Mouse (Mus musculus) lung, postnatal 4 days (tissue): Measurements from ENCODE around the gene Tmprss11a.

ENCODE experiments used
- DNase-seq, 2 experiments: peaks; one replicate each; pipeline ENCODE4 v3.0.0; 2021

Gene Tmprss11a

DNA sequence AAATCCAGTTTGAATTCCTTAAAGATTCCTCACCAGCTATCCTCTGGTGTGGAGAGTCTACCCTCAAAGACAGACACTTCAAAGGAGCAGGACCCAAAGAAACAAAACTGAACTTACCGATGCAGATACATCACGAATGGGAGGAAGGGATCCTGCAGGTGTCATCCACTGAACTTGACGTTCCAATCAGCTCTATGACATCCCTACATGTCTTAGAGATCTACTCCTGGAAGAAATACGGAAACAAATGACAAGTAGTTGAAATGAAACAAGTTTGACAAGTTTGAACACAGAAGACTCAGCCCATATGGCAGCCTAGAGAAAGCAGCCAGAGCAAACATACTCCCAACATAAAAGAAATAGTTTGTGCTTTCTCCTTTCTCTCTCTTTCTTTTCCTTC lies at the start of gene Tmprss11a:
Gene Tmprss11a (minus strand): TSS at position 101 of the 400 bp plus-strand sequence.
- DNase-seq = no peak

DNA sequence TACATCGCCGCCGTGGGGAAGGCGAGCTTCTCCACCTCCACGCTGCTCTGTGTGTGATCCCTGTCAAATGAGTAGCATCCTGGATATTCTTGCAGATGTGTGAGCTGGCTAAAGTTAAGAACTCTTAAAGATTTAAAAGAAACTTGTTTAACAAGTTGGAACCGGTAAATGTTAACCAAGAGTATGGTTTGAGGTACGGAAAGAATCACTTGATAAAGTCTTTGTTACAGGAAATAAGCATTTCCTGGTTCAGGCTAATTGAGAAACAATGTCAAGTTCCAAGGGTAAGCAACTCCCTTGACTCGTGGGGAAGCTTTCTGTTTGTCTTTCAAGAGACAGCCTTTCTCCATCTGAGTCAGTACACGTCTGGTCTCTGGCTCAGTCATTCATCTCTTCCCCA lies 49.7 kb upstream of the Tmprss11a start, which contains the start of gene Tmprss11g:
Gene Tmprss11g (minus strand): TSS at position 101 of the 400 bp plus-strand sequence.
- no peak for DNase-seq

DNA sequence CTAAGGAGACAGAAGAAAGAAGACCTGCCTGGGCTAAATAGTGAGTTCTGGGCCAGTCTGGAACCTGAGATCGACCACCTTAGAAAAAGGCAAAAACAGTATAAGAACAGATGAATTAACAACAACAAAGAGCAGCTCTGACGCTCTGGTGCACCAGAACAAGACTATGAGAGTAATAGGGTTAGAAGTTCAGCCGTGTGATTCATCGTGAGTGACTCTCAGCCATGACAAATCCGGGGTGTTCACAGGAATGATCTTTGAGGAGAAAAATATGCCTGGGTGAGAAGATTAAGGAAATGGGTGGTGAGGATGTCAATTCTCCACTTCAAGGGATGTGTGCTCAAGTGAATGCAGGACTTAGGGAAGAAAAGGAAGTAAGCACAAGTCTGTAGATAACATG lies 42.7 kb upstream of the Tmprss11a start:
- DNase-seq = no peak

DNA sequence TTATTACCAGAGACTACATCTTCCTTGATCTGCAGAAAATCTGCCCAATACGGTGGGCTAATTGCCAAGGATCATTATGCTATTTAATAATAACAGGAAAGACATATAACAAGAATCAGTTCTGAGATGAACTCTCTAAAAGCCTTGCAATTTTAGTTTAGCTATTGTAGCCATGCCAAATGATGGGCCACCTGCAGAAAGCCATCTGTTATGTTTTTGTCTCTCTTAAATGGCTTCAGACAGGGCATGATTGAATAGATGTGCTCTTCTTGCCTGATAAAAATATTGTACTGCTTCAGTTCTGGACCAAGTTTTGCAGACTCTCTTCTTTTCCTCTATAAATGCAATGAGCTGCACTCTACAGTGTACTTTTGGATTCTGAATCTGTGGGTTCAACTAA lies 24.7 kb upstream of the Tmprss11a start:
- no peak for DNase-seq

DNA sequence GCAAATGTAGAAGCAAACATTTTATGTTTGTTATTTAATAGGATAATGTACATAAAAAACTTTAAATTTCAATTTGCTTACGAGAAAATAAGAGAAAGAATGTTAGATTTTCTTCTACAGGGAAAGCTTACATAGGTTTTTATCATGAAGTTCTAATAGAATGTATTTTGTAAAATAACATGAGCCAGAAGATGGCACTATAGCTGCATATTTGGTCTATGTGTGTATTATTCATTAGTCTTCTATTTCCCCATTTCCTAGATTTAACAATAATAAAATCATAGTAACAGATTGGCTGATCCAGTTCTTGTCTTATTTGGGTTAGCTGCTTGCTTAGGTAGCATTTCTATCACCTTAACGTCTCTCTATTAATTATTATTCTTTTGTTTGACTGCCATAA lies 13.8 kb upstream of the Tmprss11a start:
- DNase-seq = no peak

DNA sequence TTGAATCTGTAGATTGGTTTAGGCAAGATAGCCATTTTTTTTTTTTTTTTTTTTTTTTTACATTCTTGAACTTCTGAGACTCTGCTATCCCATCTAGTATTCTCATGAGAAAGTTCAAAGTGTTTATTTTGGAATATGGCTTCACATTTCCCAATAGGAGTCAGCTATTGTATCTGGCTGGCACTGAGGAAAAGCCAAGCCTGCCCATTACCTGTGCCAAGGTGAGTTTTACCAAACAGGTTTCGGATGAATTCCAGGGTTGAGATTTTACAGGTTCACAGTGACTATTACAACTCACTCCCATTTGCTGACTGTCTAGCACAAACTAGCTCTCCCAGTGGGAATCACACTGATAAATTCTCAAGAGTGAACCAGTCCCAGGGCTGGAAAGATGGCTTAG lies 13.2 kb upstream of the Tmprss11a start:
- DNase-seq = no peak

DNA sequence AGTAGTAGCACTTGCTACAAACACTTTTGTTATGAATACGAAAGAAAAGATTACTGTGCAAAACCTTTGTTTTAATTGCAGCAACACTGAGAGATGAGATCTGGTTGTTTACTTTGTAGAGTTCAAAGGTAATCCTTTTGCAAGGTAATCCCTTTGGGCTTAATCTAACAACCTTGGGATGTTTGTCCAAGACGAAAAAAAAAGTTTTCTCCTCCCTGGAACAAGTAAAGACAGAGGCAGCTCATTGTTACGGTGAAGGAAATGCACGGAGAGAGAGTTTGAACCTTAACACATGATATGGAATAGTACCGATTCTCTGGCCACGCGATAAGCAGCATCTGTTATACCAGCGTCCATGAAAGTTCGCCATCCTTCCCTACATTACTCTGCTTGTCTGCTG lies 5.1 kb upstream of the Tmprss11a start:
- DNase-seq = no peak

DNA sequence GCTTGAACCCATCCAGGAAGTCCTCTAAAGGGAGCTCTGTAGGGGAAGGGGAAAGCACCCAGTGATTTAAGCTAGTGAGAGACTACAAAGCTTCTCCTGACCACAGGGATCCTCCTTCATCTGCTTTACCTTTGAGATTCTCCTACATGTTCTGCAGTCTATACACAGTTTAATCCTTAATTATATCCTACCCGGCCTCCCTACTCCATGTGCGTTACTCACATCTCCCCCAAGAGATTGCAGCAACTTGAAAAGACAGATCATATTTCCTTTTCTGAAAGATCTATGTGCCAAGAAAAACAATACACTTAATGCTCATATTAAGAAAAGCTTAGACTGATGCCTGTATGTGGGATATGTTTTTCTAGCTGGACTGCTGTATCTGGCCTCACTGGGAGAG lies 29.5 kb downstream of the Tmprss11a start:
- DNase-seq = no peak

DNA sequence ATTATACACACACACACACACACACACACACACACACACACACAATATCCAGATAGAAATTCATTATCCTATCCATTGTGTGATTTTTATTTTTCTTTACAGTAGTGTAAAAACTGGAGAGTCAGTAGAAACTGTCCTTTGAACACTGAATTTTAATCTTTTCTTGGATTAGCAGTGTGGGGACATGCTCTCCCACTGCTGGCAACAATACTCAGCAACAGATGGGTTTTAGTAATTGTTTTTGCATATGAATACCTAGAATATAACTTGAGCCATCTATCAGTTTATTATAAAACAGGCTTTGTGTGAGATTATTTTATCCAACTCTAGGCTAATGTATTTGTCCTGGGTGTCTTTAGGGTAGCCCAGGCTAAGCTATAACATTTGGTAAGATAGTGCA lies 30.2 kb downstream of the Tmprss11a start:
- no peak for DNase-seq

DNA sequence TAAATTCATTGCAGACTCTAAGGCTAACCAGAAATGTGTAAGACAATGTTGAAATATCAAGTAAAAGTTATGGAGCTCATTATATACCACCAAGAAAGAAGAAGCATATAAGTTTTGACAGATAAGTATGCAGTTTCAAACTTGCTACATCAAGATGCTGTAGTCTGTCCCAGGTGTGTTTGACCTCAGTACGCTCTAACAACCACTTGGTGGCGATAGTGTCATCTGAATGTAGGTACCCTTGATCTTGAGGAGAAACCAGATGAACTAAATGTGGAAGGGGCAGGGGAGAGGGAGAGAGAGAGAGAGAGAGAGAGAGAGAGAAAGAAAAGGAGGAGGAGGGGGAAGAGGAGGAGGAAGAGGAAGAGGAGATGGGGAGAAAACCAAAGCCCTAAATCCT lies 36.1 kb downstream of the Tmprss11a start:
- no peak for DNase-seq

DNA sequence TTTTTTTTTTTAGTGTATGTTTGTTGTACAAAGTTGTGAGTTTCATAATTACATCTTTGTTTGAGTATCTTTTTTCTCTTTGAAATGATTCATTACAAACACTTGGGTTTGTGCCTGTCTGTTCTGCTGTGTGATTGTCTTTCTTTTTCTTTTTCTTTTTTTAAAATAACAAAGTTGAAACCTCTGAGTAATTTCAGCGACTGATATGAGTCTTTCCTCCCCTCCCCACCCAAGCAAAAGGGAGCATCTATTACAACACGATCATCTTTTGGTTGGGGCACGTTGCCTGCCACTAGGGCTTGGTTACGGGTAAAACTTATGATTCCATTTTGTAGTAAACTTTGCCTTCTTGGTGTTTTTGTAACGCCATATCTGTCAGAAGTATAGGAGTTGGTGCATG lies 37.7 kb downstream of the Tmprss11a start:
- DNase-seq = no peak

DNA sequence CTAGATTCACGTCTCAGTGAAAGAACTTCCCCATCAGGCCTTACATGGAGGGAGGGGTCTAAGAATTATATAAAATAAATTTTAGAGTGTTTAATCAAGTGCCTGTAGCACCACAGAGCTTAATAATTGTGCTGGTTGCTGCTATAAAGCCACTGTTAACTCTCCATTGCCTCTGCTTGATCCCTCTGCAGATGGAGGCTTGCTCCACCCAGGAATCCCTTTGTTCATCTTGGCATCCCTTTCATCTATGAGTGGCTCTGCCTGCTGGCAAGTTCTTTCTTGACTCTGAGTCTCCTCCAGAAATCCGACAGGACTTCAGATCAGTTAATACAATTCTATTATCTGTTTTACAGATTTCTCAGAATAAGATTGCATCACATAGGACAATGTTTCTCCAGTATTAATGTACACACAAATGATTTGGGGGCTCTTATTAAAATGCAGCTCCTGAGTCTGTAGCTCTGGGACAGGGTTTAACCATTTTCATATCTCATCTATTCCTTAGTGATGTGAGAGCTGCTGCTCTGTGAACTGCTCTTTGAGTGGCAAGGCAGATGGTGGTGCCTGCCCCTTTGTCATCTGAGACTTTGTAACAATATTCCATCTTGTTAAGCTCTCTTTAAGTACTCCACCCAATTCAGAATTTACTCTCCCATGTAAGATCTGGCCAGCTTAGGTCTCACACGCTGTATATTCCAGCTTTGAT lies 47.3 kb downstream of the Tmprss11a start:
- DNase-seq = no peak

DNA sequence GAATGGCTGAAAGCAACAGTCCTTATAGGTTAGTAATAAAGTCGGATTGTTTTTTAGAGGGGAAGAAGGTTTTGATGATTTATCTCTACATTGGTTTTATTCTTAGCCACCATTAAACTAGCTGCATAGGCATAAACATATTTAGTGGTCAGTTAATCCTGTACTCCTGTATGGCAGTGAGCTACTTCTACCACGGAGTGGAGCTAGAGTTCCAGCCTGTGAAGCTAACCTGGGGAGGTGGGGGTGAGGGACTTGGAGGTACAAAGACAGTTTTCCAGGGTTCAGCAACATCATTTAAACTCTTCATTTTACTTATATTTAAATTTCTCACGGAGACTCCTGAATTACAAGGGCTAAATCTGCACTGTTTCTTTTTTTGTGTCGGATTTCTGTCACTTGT lies 49.3 kb downstream of the Tmprss11a start:
- no peak for DNase-seq

DNA sequence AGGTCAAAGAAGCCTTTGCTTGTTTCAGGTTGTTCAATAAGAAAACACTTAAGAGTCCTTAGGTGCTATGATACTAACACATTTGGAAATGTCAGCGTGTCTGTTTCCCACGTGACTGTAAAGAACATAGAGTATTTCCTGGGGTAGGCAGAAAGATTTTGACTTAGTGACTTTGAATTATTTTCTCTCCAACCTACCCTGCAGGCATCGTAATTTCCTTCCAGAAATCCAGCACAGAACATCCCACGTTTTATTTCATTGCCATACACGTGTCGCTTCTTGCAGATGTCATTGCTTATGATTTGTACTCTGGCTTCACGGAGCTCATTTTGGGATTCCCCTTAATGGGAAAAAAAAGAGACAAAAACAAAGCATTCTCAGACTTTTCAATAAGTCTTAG lies 54.5 kb downstream of the Tmprss11a start:
- no peak for DNase-seq

DNA sequence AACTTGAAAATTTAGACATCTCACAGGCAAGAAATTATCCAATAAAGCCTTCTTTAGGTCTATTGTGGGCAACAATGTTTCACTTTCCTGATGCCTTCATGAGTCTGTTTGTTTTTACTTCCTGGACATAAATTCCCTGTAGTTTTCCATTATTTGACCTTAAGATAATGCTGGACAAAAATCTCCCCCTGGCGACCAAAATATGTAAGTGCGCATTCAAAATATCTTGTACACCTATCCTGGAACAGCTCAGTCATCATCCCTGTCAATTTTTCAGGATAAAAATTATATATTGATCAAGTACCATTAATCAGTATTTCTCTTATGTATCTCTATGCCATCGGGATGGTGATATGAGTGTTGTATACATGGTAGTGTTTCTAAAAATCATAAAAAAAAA lies 58.0 kb downstream of the Tmprss11a start:
- no peak for DNase-seq

DNA sequence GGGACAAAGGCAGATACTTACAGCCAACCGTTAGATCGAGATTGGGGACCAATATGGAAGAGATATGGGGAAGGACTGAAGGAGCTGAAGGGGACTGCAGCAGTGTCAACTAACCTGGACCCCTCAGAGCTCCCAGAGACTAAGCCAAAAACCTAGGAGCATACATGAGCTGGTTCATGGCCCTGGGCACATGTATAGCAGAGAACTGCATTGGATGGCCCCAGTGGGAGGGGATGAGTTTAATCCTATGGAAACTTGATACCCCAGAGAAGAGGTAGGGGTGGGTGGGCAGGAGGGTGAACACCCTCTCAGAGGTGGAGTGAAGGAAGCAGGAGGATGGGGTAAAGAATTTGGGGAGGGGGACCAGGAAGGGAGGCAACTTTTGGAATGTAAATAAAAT lies 60.8 kb downstream of the Tmprss11a start:
- no peak for DNase-seq

DNA sequence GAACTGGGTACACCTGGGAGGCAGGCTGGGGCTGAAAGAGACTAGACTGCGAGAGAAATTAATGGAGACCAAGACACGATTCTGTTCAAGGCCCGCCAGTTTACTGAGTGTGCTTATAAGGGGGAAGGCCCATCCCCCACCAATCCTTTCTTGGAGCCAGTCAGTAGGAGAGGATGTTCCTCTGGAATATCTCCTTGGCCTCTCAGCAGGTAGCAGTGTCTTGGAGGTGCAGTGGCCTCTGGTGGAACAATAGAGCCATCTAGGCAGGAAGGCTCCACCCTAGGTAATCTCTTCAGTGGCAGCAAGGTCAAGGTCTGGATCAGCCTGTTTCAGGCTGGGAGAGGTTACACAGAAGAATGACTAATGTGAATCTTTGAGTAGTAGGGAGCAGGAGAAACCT lies 61.6 kb downstream of the Tmprss11a start:
- no peak for DNase-seq

DNA sequence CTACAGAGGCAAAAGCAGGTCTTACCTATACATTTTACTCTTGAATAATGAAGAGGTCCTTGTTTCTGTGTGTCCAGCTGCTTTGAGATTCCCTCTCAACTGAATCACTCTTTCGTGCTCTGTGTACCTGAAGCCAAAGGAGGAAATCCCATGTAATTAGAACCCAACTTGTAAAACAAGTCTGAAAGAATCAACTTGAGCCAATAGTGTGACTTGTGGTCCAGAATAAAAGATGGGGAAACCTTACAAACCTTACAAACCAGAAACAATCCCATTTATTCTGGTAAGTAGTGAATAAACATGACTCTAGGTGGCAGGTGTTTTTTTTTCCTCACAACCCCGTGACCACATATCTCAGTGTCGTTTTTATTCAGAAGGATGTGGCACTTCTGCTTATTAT lies 95.5 kb downstream of the Tmprss11a start, which contains the start of gene Tmprss11d:
Gene Tmprss11d (minus strand): TSS at position 101 of the 400 bp plus-strand sequence.
- DNase-seq = no peak
